Mouse (Mus musculus) neutrophil, adult 5-6 weeks (primary cell): Measurements from ENCODE around the gene Baiap2. TPM values are rescaled to one million over a fixed set of nuclear protein-coding genes. Genes with fewer than 3 reads are reported as not detected.

ENCODE experiments used
- ATAC-seq: fragments of 151-379, 151-347 bp; 2 replicates; pipeline ENCODE4 v1.8.0; 2017; ENCODE audit warnings: mild to moderate bottlenecking, moderate TSS enrichment; ENCODE audit not compliant: insufficient number of reproducible peaks, poor library complexity, low FRiP score, severe bottlenecking; ENCODE audit errors: extremely low read depth
- total RNA-seq: library from RNA; stranded (forward); fragments of 200-1000 nt; gene quantifications from 2 replicates; pipeline ENCODE4 v1.2.3, GENCODE M21; 2017

Gene Baiap2
- total RNA-seq, 1 experiment from 2014 or later = 14.7 TPM

DNA sequence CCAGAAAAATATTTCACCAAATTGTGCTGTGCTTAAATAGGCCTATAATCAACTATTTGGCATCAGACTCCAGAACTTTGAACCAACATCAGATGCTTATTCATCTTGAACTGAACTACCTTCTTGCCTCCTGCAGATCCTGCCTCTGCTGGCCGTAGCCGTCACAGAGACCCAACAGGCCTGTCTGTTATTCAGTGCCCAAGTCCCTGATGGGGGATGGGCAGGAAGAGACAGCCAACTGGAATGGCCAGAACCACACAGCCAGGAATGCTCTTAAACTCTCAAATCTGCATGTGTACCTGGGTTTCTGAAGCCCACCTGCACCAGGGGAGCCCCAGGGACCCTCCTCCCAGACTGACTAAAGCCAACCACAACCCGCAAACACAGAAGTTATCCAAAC is 84.4 kb downstream of the Baiap2 start:
- ATAC-seq = no peak

DNA sequence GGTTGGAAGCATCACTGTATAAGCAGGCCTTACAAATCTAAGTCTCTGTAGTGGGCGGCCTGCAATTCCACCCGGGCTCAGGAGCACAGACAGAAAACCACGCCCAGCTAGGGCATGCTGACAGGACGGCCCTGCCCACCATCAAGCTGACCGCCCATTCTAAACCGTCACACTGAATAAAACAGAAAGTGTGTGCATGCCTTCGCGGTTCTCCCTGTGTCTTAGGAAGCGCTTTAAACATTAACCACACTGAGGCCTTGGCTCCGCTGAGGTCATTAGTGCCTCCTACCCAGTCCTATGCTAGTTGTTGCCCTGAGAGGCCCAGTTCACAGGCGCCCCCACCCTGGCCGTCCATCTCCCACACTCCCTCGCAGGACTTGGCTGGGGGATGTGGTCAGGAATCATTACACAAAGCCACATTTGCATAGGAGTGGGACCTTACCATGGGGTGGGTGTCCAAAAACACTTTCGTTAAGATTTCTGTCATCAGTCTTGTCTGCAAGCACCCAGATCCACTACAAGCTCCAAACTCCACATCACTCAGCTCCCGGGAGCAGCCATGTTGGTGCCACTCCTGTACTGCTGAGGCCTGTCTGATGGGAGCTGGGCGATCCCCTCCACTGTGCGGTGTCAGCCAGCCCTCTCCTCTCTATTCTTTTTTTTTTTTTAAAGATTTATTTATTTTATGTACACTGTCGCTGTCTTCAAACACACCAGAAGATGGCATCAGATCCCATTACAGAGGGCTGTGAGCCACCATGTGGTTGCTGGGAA is 85.9 kb downstream of the Baiap2 start:
- ATAC-seq = no peak

- no peak for ATAC-seq
Measured at GRCm38 (mm10) chr11:120029431-120030144, 87.0 kb downstream of the Baiap2 start.

DNA sequence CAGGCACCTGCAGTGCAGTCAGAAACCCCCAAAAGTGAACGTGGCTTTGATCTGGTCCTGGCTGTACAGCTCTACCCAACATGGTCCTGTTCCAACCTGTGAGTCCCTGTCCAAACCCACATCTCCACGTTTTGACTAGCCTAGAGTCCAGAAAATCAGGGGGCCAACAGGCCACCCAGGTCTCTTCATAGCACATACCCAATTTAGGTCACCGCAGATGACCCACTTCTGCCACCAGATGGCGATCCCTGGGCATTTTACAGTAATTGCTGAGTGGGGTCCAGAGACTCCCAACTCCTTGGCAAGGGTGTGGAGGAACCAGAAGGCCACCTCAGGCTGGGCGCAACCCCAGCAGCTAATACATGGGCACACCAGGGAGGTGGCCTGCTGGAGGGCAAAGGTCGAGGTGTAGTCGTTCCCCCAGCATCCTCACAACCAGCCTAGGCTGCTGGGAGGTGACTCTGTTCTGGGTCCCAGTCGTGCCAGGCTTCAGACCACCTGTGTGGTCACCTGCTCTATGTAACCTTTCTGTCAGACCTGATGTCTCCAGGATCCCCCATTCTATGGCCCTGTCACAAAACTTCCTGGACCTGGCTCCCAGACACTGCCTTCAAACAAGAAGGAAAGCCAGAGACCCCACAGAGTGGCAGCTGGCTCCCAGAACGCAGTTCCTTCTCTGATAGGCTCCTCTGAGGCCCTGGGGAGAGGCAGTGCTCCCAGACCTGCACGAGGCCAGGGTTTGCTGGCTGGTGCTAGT is 87.8 kb downstream of the Baiap2 start:
- ATAC-seq = peak; percentile 24; the same call in 1 of the 2 replicates

GRCm38 (mm10) chr11:120032052-120032451 is 89.5 kb downstream of the Baiap2 start:
- ATAC-seq = no peak

- ATAC-seq = no peak
Measured at GRCm38 (mm10) chr11:120033473-120033872, 90.9 kb downstream of the Baiap2 start.

- ATAC-seq = no peak
Measured at GRCm38 (mm10) chr11:120034306-120034705, 91.7 kb downstream of the Baiap2 start.

- ATAC-seq = peak; percentile 64; the same call in 1 of the 2 replicates
Measured at GRCm38 (mm10) chr11:120034762-120035161, 92.2 kb downstream of the Baiap2 start.

DNA sequence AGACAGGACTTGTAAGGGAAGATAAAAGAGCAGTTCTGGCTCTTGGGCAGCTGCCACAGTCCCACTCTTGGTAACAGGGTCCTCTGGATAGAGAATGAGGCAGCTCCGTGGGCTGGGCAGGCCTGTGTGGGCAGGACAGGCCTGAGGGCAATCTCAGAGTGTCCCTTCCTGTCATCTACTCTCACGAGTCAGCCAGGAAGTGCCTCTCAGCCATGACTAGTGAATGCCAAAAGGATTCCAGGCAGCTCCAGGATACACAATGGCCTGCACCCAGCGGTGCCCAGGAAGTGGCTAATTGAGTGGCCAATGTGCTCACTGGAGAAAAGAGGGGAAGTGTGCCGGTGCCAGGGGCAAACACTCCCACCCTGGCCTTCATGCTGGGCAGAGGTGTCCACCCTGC is 97.0 kb downstream of the Baiap2 start:
- no peak for ATAC-seq

DNA sequence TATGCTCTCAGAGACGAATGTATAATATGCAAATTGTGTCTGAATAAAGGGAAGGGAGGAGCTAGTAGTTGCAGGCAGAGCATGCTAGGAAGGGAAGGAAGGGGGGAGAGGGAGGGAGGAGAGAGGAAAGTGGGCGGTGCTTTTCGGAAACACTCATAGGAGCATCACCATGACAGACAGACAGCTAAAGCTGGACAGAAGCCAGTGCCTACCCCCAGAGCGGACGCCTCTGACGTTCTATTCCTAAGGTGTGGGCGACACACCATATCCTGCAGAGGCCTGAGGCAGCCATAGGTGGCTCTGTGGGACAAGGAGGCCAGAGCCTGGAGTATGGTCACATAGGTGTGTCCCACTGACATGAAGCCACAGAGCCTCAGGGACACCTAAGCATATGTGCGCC is 97.9 kb downstream of the Baiap2 start:
- peak; percentile 18; the same call in 1 of the 2 replicates for ATAC-seq

GRCm38 (mm10) chr11:120041191-120042123 is 98.9 kb downstream of the Baiap2 start:
- ATAC-seq = peak; percentile 63

DNA sequence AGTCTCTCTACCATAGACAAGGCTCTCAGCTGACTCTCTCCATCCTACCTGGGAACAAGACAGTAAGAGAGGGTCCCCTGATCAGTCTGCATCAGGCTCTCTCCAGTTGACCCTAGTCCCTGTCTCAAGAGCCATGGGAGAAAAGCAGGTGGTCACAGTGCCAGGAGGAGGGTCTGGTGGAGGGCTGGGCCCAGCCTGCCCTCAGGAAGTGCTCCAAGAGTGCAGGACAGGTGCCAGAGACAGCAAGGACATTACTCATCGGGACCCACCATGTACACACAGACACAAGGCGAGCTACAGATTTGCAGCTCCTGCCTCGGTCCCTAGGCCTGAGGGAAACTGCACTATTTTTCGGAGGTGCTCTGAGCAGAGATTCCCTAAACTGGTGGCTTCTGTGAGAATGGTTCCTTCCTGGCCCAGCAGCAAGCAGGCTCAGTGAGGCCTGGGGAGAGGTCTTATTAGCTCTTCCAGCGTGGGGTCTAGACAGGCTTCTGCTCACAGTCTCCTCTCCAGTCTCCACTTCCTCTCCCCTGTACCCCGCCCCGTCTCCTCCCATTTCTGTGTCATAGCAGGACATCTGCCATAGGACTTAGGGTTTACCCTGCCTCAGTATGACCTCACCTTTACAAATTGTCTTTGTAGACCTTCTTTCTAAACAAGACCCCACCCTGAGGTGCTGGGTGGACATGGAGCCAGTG is 99.7 kb downstream of the Baiap2 start:
- peak; percentile 26; the same call in 1 of the 2 replicates for ATAC-seq

GRCm38 (mm10) chr11:120045341-120045740 is 102.8 kb downstream of the Baiap2 start:
- no peak for ATAC-seq

- no peak for ATAC-seq
Measured at GRCm38 (mm10) chr11:120045839-120046552, 103.4 kb downstream of the Baiap2 start.

DNA sequence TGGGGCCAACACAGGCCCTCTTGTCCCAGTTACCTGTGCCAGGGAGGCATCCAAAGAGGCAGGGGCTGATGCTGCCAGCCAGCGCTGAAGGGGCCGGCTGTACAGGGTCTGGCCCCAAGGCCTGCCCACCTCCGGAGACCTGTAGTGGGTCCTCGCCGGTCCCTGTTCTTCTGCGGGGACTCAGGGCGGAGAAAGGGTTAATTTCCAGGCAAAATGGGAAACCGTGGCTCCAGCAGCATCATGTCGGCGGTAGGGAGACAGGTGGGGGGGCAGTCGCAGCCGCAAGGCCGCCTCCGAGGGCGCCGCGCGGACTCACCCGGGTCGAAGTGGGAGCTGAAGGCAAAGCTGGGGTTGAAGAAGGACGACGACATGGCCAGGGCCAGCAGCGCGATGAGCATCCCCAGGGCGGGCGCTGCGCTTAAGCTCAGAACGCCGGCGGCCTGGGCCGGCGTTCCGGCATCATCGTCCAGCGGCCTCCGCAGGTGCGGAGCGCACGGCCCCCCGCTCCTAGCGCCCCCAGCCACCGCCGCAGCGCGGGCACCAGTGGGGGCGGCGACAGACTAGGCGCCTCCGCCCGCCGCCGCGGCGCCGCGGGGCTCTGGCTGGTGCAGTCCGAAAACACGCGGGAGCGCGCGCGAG is 104.1 kb downstream of the Baiap2 start, which contains the start of gene Aatk:
Gene Aatk (minus strand): TSS at position 615 of the 639 bp plus-strand sequence.
- ATAC-seq = no peak

GRCm38 (mm10) chr11:120047531-120048251 is 105.1 kb downstream of the Baiap2 start:
- no peak for ATAC-seq
